Mouse (Mus musculus) hindbrain, postnatal 0 days (tissue): ENCODE data around the gene Senp3. TPM values are rescaled to one million over a fixed set of nuclear protein-coding genes. Genes with fewer than 3 reads are reported as not detected.

Experiments used
- ATAC-seq: fragments of 200-750 bp; cut with Nextera tagmentation; 2 replicates; pipeline ENCODE4 v1.8.0; 2017; ENCODE audit warnings: mild to moderate bottlenecking, moderate TSS enrichment, moderate library complexity
- DNase-seq: peaks from one replicate; pipeline ENCODE4 v3.0.0-alpha.2; 2015; ENCODE audit warnings: low spot score
- H3K27ac ChIP-seq: fragments of 300-500 bp; sonication (generic); 2 replicates; pipeline ENCODE4 v1.5.1; 2014; ENCODE audit warnings: mild to moderate bottlenecking
- H3K27me3 ChIP-seq: fragments of 300-500 bp; sonication (generic); 2 replicates; pipeline ENCODE4 v1.6.1; 2014; ENCODE audit warnings: low read length, mixed read lengths; ENCODE audit not compliant: insufficient read depth
- H3K36me3 ChIP-seq: fragments of 300-500 bp; sonication (generic); 2 replicates; pipeline ENCODE4 v1.6.1; 2014; ENCODE audit warnings: low read length, mixed read lengths; ENCODE audit not compliant: insufficient read depth
- H3K4me1 ChIP-seq: fragments of 300-500 bp; sonication (generic); 2 replicates; pipeline ENCODE4 v1.6.1; 2014; ENCODE audit warnings: antibody characterized with exemption, low read length, mixed read lengths; ENCODE audit not compliant: insufficient read depth
- H3K4me2 ChIP-seq: fragments of 300-500 bp; sonication (generic); 2 replicates; pipeline ENCODE4 v1.6.1; 2014; ENCODE audit warnings: low read depth, mild to moderate bottlenecking, low read length, moderate library complexity, mixed read lengths
- H3K4me3 ChIP-seq: fragments of 300-500 bp; sonication (generic); 2 replicates; pipeline ENCODE4 v1.5.1; 2014; ENCODE audit warnings: low read length
- H3K9ac ChIP-seq: fragments of 300-500 bp; sonication (generic); replicated peaks from 2 replicates; pipeline ENCODE4 v1.6.1; 2014; ENCODE audit warnings: mild to moderate bottlenecking, low read length, moderate library complexity, mixed read lengths
- H3K9me3 ChIP-seq: fragments of 300-500 bp; sonication (generic); 2 replicates; pipeline ENCODE4 v1.6.1; 2016; ENCODE audit warnings: low read length, mixed read lengths
- CTCF ChIP-seq: IDR thresholded peaks from 2 replicates; pipeline ENCODE4 v1.5.1; 2016; ENCODE audit warnings: antibody characterized with exemption, control low read depth, low read depth
- WGBS: fragments of 180-500 bp; shearing (Covaris S2); extraction: QIAGEN DNeasy Blood & Tissue Kit; methylation state at CpG from one replicate; pipeline ENCODE4 v1.1.7; 2014; 5-methylcytosine and 5-hydroxymethylcytosine counted together
- polyA plus RNA-seq: library from polyadenylated mRNA; unstranded; fragments of >200 nt; fragmentation: Nextera tagmentation; extraction: Ambion mirVana; gene quantifications from 2 replicates; pipeline ENCODE4 v1.2.1, GENCODE M21; 2015
- total RNA-seq: library from RNA; depleted of rRNA; stranded (reverse); fragments of >200 nt; gene quantifications from 2 replicates; pipeline ENCODE4 v1.2.3, GENCODE M21; 2014

Senp3 gene
- total and polyA plus RNA-seq, 2 experiments from 2014 or later: 68.6 to 69.2 TPM

- Histone ChIP-seq H3K9me3 (no peaks in the 10 kb centered on the region), H3K36me3 (no peaks in the 10 kb centered on the region), H3K27me3 (no peaks in the 10 kb centered on the region), H3K9ac (no peak overlapping the region), H3K4me1 (no peaks in the 10 kb centered on the region), H3K4me2 (no peak overlapping the region), H3K27ac (no peak overlapping the region), H3K4me3 (no peak overlapping the region)
- TF ChIP-seq CTCF: no peak
- DNase-seq: no peak
- 20% methylated on average over 15 of the region's 15 CpGs for WGBS
- ATAC-seq: no peak
These were observed 36.8 kb upstream of the Senp3 start for GRCm38 (mm10) chr11:69718661-69719060.

DNA sequence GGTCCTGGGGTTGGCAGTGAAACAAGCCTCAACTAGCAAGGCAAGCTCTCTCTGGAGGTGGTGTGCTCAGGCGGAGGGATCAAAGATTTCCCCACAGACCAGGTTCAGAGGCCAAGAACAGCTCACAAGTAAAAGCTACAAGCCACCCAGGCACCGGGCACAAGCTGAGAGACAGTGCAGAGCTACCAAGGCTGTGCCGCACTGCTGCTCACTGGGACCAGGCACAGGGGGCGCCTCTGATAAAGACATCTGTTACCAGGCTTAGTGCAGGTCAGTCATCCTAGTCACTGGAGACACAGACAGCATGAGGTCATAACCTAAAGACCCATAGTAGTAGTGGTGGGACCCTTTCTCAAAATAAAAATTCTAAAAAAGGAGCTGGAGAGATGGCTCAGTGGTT is 35.1 kb upstream of the Senp3 start:
- no peak overlapping the region for H3K4me3 ChIP-seq
- H3K36me3 ChIP-seq: no peaks in the 10 kb centered on the region
- no peaks in the 10 kb centered on the region for H3K4me1 ChIP-seq
- no peaks in the 10 kb centered on the region for H3K9me3 ChIP-seq
- TF ChIP-seq CTCF: no peak
- H3K4me2 ChIP-seq: no peak overlapping the region
- H3K27ac ChIP-seq: no peak overlapping the region
- WGBS: 75% methylated on average over 4 of the region's 4 CpGs
- DNase-seq (no peak), ATAC-seq (no peak)
- H3K27me3 ChIP-seq: no peaks in the 10 kb centered on the region
- H3K9ac ChIP-seq: no peak overlapping the region

DNA sequence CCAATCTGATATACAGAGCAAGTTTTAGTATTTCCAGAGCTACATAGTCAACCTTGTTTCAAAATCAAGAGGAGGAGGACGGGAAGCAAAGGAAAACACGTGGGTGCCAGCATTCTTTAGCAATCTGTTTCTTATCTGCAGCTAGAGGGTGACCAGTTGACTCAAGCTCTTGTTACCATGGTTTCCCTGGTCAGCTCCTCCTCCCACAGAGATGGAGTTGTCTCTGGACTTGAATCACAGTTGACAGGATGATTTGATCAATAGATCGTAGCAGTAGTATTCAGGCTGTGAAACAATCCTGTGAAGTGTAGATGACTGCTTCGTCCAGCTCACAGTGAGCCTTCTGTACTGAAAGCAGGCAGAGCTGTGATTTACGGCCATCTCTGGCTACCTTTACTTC is 34.0 kb upstream of the Senp3 start:
- Histone ChIP-seq H3K27me3 (no peaks in the 10 kb centered on the region), H3K9me3 (no peaks in the 10 kb centered on the region), H3K36me3 (no peaks in the 10 kb centered on the region), H3K27ac (no peak overlapping the region), H3K4me3 (no peak overlapping the region), H3K4me2 (no peak overlapping the region), H3K4me1 (no peaks in the 10 kb centered on the region), H3K9ac (no peak overlapping the region)
- DNase-seq (no peak), ATAC-seq (no peak)
- WGBS: 22% methylated on average over 5 of the region's 5 CpGs
- TF ChIP-seq CTCF: no peak

- Histone ChIP-seq H3K36me3 (no peaks in the 10 kb centered on the region), H3K4me1 (no peaks in the 10 kb centered on the region), H3K27ac (no peak overlapping the region), H3K4me2 (no peak overlapping the region), H3K9ac (no peak overlapping the region), H3K4me3 (no peak overlapping the region), H3K9me3 (no peaks in the 10 kb centered on the region), H3K27me3 (no peaks in the 10 kb centered on the region)
- DNase-seq (peak; percentile 17), ATAC-seq (no peak)
- 61% methylated on average over 9 of the region's 9 CpGs for WGBS
- peak; percentile 62 for TF ChIP-seq CTCF
These were observed 33.6 kb upstream of the Senp3 start for GRCm38 (mm10) chr11:69715482-69715881.

DNA sequence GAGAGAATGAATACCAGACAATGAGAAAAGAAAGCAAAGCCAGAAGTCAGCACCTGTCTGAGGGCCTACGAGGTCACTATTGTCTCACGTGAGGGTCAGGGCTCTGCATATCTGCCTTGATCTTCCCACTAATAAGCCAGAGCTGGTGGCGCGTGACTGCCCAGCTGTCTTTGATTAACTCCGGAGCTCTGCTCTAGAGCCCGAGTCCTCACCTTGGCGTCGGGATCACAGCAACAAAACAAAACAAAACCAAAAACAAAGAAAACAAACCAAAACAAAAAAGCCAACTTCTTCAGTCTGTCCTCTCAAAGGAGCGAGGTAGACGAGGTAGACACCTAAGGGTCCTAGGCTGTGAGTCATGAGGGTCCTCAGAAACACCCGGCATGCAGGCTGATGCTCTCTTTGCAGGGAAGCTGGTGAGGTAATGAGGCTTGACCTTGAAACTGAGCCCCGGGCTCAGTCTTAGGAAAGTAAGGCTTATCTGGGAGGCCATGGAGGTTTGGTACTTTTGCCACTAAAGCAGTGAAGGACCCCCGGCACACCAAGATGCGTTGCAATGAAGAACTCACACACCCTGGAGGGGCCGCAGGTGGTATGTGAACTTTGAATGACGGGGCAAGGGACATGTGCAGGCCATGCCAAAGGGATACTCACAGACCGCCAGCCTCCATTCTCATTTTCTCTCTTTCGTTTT is 32.9 kb upstream of the Senp3 start:
- H3K27me3 ChIP-seq: no peaks in the 10 kb centered on the region
- no peak overlapping the region for H3K27ac ChIP-seq
- H3K9ac ChIP-seq: no peak overlapping the region
- no peak for DNase-seq
- no peak overlapping the region for H3K4me3 ChIP-seq
- no peak overlapping the region for H3K4me2 ChIP-seq
- TF ChIP-seq CTCF: no peak
- no peaks in the 10 kb centered on the region for H3K9me3 ChIP-seq
- H3K4me1 ChIP-seq: no peaks in the 10 kb centered on the region
- no peak for ATAC-seq
- H3K36me3 ChIP-seq: no peaks in the 10 kb centered on the region
- WGBS: 69% methylated on average over 18 of the region's 18 CpGs

GRCm38 (mm10) chr11:69712954-69713672 is 31.2 kb upstream of the Senp3 start:
- no peaks in the 10 kb centered on the region for H3K4me1 ChIP-seq
- no peaks in the 10 kb centered on the region for H3K36me3 ChIP-seq
- 81% methylated on average over 20 of the region's 20 CpGs for WGBS
- TF ChIP-seq CTCF: no peak
- ATAC-seq: no peak
- DNase-seq: no peak
- H3K9ac ChIP-seq: no peak overlapping the region
- no peak overlapping the region for H3K4me3 ChIP-seq
- no peaks in the 10 kb centered on the region for H3K27me3 ChIP-seq
- no peak overlapping the region for H3K4me2 ChIP-seq
- H3K9me3 ChIP-seq: no peaks in the 10 kb centered on the region
- no peak overlapping the region for H3K27ac ChIP-seq

- no peaks in the 10 kb centered on the region for H3K36me3 ChIP-seq
- no peak overlapping the region for H3K27ac ChIP-seq
- H3K9ac ChIP-seq: no peak overlapping the region
- TF ChIP-seq CTCF: no peak
- H3K4me3 ChIP-seq: no peak overlapping the region
- H3K27me3 ChIP-seq: no peaks in the 10 kb centered on the region
- 81% methylated on average over 2 of the region's 2 CpGs for WGBS
- DNase-seq (no peak), ATAC-seq (no peak)
- H3K4me1 ChIP-seq: 0 out of 2 replicates have a peak, but pooled peaks cover 5% of the 10 kb centered on the region
- no peak overlapping the region for H3K4me2 ChIP-seq
- H3K9me3 ChIP-seq: no peaks in the 10 kb centered on the region
These were observed 29.2 kb upstream of the Senp3 start for GRCm38 (mm10) chr11:69711082-69711481.
